Mouse (Mus musculus) embryonic fibroblast, embryonic 13.5 days (primary cell): ENCODE data around the gene Adgra3.

ENCODE experiments used
- CTCF ChIP-seq: IDR thresholded peaks from 2 replicates; pipeline ENCODE4 v1.5.1; 2011; ENCODE audit warnings: mild to moderate bottlenecking, control low read depth, low read length, moderate library complexity, borderline replicate concordance; ENCODE audit not compliant: insufficient read depth
- POLR2A ChIP-seq: IDR thresholded peaks from 2 replicates; pipeline ENCODE4 v1.6.1; 2011; ENCODE audit warnings: low read depth, mild to moderate bottlenecking, control low read depth, low read length, moderate library complexity

GRCm38 (mm10) chr5:50045180-50045579, 13.6 kb downstream of the Adgra3 start:
- TF ChIP-seq CTCF: no peak
- no peak for TF ChIP-seq POLR2A
